Mouse (Mus musculus): ENCODE results near the gene Ubxn6. TPM values are rescaled to one million over a fixed set of nuclear protein-coding genes. Genes with fewer than 3 reads are reported as not detected.
"Not testable (repeated sequence)": the region's sequence is repeated elsewhere in the genome, so short reads cannot be mapped to it uniquely, and the experiment has no call there.

The Ubxn6 gene
- total RNA-seq, 2 experiments from 2014 or later, result 57.6 to 61.3 TPM

GRCm38 (mm10) chr17:56103465-56104285, 28.8 kb upstream of the Ubxn6 start:
- intact Hi-C loops (cut with DNase I), result no loop called here
- DNase-seq, result no peak

- DNase-seq, result no peak
- intact Hi-C loops (cut with DNase I), result no loop called here
These were observed 28.1 kb upstream of the Ubxn6 start for GRCm38 (mm10) chr17:56102927-56103326.

DNA sequence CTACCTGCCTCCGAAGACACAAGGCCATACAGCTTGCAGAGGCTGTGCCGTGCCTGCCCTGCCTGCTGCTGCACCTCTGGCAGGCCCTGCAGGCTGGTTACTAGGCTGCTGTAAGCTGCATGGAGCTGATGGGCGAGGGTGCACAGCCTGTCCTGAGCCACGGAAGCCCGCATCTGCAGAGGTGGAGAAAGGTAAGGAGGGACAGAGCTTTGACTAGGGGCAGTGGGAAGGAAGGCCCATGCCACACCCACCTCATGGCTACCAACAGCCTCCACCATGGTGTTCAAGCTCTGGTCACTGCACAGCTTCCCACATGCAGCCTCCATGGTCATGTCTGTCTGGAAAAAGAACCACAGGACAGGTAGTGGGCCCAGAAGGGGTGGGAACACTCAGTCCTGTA, 27.3 kb upstream of the Ubxn6 start:
- DNase-seq, result no peak
- intact Hi-C loops (cut with DNase I), result no loop called here

DNA sequence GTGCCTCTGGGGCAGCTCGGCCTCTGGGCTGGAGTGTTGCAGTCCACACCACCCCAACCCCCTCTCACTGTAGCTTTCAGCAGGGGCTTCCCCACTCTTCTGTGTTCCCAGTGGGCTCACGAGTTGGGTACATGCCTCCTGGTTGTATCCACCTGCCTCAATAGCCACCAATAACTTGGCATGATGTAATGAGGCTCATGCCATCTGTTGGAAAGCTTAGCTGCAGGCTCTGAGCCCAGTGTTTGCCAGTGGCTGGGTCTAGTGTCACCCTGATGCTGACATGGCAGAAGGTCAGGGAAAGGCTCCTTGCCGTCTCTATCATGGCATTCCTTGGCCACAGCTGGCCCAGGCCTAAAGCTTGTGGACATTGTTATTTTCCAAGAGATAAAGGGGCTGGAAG, 26.0 kb upstream of the Ubxn6 start:
- DNase-seq, result no peak
- intact Hi-C loops (cut with DNase I), result no loop called here

- no peak for DNase-seq
These were observed 24.1 kb upstream of the Ubxn6 start for GRCm38 (mm10) chr17:56098711-56099572.

GRCm38 (mm10) chr17:56098180-56098579, 23.4 kb upstream of the Ubxn6 start:
- no peak for DNase-seq
- intact Hi-C loops (cut with DNase I), result loop anchor here (10.0 kb wide), 1 partner anchor 467 kb away; no protein-coding TSS in a partner anchor

More at GRCm38 (mm10) chr17:56098711-56099572, 24.1 kb upstream of the Ubxn6 start:
- intact Hi-C loops (cut with DNase I), result loop anchor here (10.0 kb wide), 1 partner anchor 466 kb away; no protein-coding TSS in a partner anchor

DNA sequence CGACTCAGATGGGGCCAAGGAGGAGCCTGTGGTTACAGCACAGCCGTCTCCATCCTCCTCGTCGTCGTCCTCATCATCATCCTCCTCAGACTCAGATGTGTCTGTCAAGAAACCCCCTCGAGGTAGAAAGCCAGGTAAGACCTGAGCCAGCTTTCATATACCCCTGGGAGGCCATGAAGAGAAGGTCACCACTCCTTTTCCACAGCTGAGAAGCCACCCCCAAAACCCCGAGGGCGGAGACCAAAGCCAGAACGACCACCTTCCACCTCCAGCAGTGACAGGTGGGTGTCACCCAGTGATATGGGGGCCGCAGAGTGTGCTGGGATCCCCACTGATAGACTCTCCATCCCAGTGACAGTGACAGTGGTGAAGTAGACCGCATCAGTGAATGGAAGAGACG, 22.1 kb upstream of the Ubxn6 start:
- intact Hi-C loops (cut with DNase I), result loop anchor here (2.0 to 10.0 kb wide), 2 partner anchors 16 to 468 kb away; no protein-coding TSS in a partner anchor
- no peak for DNase-seq

DNA sequence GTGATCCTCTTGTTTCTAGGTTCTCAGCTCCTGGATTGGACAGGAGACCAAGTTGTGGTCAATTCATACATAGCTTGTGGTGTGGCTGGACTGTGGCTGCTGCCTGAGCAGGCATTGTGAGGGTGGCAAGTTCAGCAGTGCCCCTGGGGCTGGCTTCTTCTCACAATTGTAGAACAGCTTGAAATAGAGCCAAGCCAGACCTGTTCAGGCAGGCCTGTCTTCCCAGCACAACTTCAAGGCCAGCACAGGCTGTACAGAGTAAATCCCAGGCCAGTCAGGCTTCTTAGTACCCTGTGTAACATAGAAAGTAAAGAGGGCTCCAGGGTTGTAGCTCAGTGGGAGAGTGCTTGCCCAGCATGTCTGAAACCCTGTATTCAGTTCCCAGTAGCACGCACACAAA, 18.0 kb upstream of the Ubxn6 start:
- no peak for DNase-seq
- intact Hi-C loops (cut with DNase I), result loop anchor here (10.0 kb wide), 1 partner anchor 472 kb away; no protein-coding TSS in a partner anchor

- no peak for DNase-seq
- intact Hi-C loops (cut with DNase I), result loop anchor here (10.0 kb wide), 1 partner anchor 472 kb away; no protein-coding TSS in a partner anchor
These were observed 17.5 kb upstream of the Ubxn6 start for GRCm38 (mm10) chr17:56092312-56092711.

DNA sequence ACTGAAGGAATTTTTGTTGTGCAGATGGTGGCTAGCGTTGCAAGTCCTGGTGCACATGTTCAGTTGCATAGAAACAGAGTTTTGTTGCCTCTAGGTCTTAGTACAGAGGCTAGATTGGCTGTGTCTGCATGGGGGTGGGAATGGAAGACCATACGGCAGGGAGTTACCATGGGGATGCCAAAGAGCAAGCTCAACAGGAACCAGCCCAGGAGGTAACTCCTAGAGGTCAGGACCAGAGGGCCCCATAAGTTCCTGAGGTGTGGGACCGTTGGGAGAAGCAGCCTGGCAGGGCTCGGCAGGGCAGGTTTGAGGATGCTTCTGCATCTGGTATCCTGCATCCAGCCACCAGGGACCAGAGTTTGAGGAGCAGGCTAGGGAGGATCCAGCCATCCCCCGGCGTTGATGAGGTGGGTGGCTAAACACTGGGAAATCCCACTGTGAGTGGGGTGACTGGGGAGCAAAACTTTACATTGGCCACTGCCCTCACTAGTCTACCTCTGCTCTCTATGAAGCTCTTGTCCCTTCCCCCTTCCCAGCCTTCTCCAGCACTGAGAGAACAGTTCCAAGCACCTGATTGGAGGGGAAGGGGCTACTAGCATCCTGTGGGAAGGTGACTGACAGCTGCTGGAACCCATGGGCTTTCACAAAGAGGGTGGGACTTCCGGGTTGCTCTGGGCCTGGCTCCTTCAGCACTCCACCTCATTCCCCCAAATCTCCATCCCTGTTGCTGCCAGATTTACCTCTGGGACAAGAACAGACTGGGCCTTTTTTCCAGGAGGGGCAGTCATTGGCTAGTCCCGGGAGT, 6.2 kb upstream of the Ubxn6 start:
- intact Hi-C loops (cut with DNase I), result loop anchor here (2.0 kb wide), 1 partner anchor 16 kb away; no protein-coding TSS in a partner anchor
- DNase-seq, result no peak

GRCm38 (mm10) chr17:56079921-56080320, 5.1 kb upstream of the Ubxn6 start:
- intact Hi-C loops (cut with DNase I), result loop anchor here (2.0 kb wide), 1 partner anchor 17 kb away; no protein-coding TSS in a partner anchor
- no peak for DNase-seq

GRCm38 (mm10) chr17:56078880-56079795, 4.3 kb upstream of the Ubxn6 start, which contains the start of gene Hdgfl2:
TSS of gene Hdgfl2 (plus strand) at chr17:56079634.
- peak; percentile 98 to 99 for DNase-seq
- intact Hi-C loops (cut with DNase I), result no loop called here

DNA sequence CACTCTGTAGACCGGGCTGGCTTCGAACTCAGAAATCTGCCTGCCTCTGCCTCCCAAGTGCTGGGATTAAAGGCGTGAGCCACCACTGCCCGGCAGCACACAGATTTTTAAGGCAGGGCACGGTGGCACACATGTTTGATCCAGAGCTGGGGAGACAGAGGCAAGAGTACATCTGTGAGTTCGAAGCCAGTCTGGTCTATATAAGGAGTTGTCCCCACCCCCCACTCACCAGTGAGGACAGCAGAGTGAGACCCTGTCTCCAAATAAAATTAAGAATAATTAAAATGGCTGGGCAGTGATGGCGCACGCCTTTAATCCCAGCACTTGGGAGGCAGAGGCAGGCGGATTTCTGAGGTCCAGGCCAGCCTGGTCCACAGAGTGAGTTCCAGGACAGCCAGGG, 3.5 kb upstream of the Ubxn6 start:
- DNase-seq; intact Hi-C loops (cut with DNase I): not testable (repeated sequence)

GRCm38 (mm10) chr17:56077523-56077922, 2.7 kb upstream of the Ubxn6 start:
- no peak for DNase-seq
- intact Hi-C loops (cut with DNase I), result no loop called here

- DNase-seq, result peak; percentile 80 to 83
- intact Hi-C loops (cut with DNase I), result no loop called here
These were observed 566 bp downstream of the Ubxn6 start for GRCm38 (mm10) chr17:56074097-56074826.

GRCm38 (mm10) chr17:56072243-56072642, 2.6 kb downstream of the Ubxn6 start:
- no peak for DNase-seq
- intact Hi-C loops (cut with DNase I), result loop anchor here (2.0 kb wide), 1 partner anchor 31 kb away; the partner anchor contains the start of gene Chaf1a

GRCm38 (mm10) chr17:56071126-56071525, 3.7 kb downstream of the Ubxn6 start:
- DNase-seq, result no peak
- intact Hi-C loops (cut with DNase I), result no loop called here

- DNase-seq, result no peak
- intact Hi-C loops (cut with DNase I), result no loop called here
These were observed 5.8 kb downstream of the Ubxn6 start for GRCm38 (mm10) chr17:56069066-56069465.
